10 mouse cellular contexts compared by ENCODE assay signal in genomic region chr13:31623906-31624860, GRCm38 (mm10). TPM values are rescaled to one million over a fixed set of nuclear protein-coding genes. Genes with fewer than 3 reads are reported as not detected.
A peak's percentile ranks its signal among the peaks of the same experiment; 100 is the strongest.
DNase-seq lines count a peak whose midpoint lies in the region; ATAC-seq and TF ChIP-seq lines count a peak whose summit lies in the region.
"Had no signal": no experiment of that assay in that cellular context is flagged by ENCODE, and none has a peak within 500 bp of the region (broad histone marks: within the 10 kb centered on the region; RNA-seq: fewer than 3 reads in every experiment).

No protein-coding gene starts in this region.

- intact Hi-C loops in left cerebral cortex, postnatal 4 days (cut with DNase I), result loop anchor here (5.0 to 10.0 kb wide), 2 partner anchors 637 to 719 kb away; no protein-coding TSS in a partner anchor

- H3K4me3 ChIP-seq in heart, embryonic 11.5 days (ENCODE audit: low read depth, low read length), result no peak overlapping the region; the same call in 1 of the 2 replicates
- peak overlapping the region; percentile 43; the same call in 1 of the 2 replicates for H3K4me3 ChIP-seq in hindbrain, postnatal 0 days (ENCODE audit: low read length)

- ATAC-seq in heart, embryonic 11.5 days (replicated peaks; ENCODE audit: insufficient number of reproducible peaks, low FRiP score, low TSS enrichment), result no peak
- ATAC-seq in hindbrain, postnatal 0 days, result no peak
- ATAC-seq in erythroid progenitor cell, adult 5-6 weeks (replicated peaks; ENCODE audit: low FRiP score, poor library complexity, severe bottlenecking), result no peak

- no peaks in the 10 kb centered on the region for H3K9me3 ChIP-seq in heart, embryonic 11.5 days (replicated peaks; ENCODE audit: control insufficient read depth, low read length)
- H3K9me3 ChIP-seq in hindbrain, postnatal 0 days (ENCODE audit: low read length), result no peaks in the 10 kb centered on the region

- peak overlapping the region; percentile 94 for H3K4me2 ChIP-seq in heart, embryonic 11.5 days
- H3K4me2 ChIP-seq in hindbrain, postnatal 0 days (ENCODE audit: low read depth, low read length), result peak overlapping the region; percentile 64; the same call in 1 of the 2 replicates

- no peak overlapping the region for H3K9ac ChIP-seq in heart, embryonic 11.5 days (ENCODE audit: low read depth, low read length)
- no peak overlapping the region for H3K9ac ChIP-seq in hindbrain, postnatal 0 days (replicated peaks; ENCODE audit: low read length)

- under 1% methylated on average over 20 of the region's 20 CpGs for WGBS in heart, embryonic 11.5 days (ENCODE audit: insufficient replicate concordance)
- 3% methylated on average over 20 of the region's 20 CpGs for WGBS in hindbrain, postnatal 0 days

- H3K27me3 ChIP-seq in heart, embryonic 11.5 days (ENCODE audit: control insufficient read depth, insufficient read depth, low read length), result peaks cover 97% of the 10 kb centered on the region
- peaks cover 89% of the 10 kb centered on the region for H3K27me3 ChIP-seq in hindbrain, postnatal 0 days (ENCODE audit: insufficient read depth, low read length)

- no peak for DNase-seq in heart, postnatal 4 days
- peak; percentile 26 for DNase-seq in R1 (ENCODE audit: low read depth, low spot score)
- DNase-seq in hindbrain, postnatal 0 days (ENCODE audit: low spot score), result no peak
- DNase-seq in neural tube, embryonic 10.5 days (ENCODE audit: extremely low spot score, low spot score), result peak; percentile 58
- DNase-seq in left cerebral cortex, postnatal 4 days, result no peak
- no peak for DNase-seq in right cerebral cortex, adult 2 months (ENCODE audit: low spot score in 2 of 2)
- DNase-seq: adrenal gland, postnatal 14 days; layer of hippocampus, postnatal 36 days had no signal

- no peaks in the 10 kb centered on the region for H3K36me3 ChIP-seq in heart, embryonic 11.5 days (ENCODE audit: control insufficient read depth, insufficient read depth, low read length)
- H3K36me3 ChIP-seq in hindbrain, postnatal 0 days (ENCODE audit: insufficient read depth, low read length), result no peaks in the 10 kb centered on the region

- TF ChIP-seq CTCF in hindbrain, postnatal 0 days (IDR thresholded peaks at IDR 0.05; ENCODE audit: low read depth), result no peak

- H3K27ac ChIP-seq in heart, embryonic 11.5 days (ENCODE audit: low read depth, low read length), result no peak overlapping the region
- no peak overlapping the region for H3K27ac ChIP-seq in hindbrain, postnatal 0 days

- peaks cover 26% of the 10 kb centered on the region for H3K4me1 ChIP-seq in heart, embryonic 11.5 days (ENCODE audit: control insufficient read depth, insufficient read depth, low read length)
- H3K4me1 ChIP-seq in hindbrain, postnatal 0 days (ENCODE audit: insufficient read depth, low read length), result 0 out of 2 replicates have a peak, but pooled peaks cover 9% of the 10 kb centered on the region

RNA-seq across cellular contexts. Expression of gene Foxf2, which starts 1.4 kb away (rescaled TPM):
- 1.1 and 1.7 TPM in 2 replicates for polyA plus RNA-seq in heart, embryonic 11.5 days (2014; fragmentation: Nextera tagmentation; extraction: Ambion mirVana)
- total RNA-seq in heart, postnatal 4 days (2021), result not detected
- total RNA-seq in hindbrain, postnatal 0 days (2014; rRNA removed), result 6.0 and 12.8 TPM in 2 replicates
- 4.4 and 5.5 TPM in 2 replicates for polyA plus RNA-seq in hindbrain, postnatal 0 days (2015; fragmentation: Nextera tagmentation; extraction: Ambion mirVana)
- total RNA-seq in left cerebral cortex, postnatal 4 days (2021), result 10 to 100 TPM; 10.2 to 10.7 TPM
- not detected in 2 replicates for total RNA-seq in erythroid progenitor cell, adult 5-6 weeks (2015; ENCODE audit: low replicate concordance)
- total RNA-seq in erythroid progenitor cell, adult 5-6 weeks (2017; ENCODE audit: low replicate concordance), result not detected in 2 replicates
- total RNA-seq: adrenal gland, postnatal 14 days had no signal

Comparison
In these comparisons a context has a peak if more than half of its experiments do, and no peak if none do; other contexts are left out.
1. DNase-seq: peak in R1 (single experiment) and neural tube, embryonic 10.5 days (single experiment); none in heart, postnatal 4 days (single experiment), hindbrain, postnatal 0 days (single experiment), left cerebral cortex, postnatal 4 days (single experiment) and right cerebral cortex, adult 2 months (0 of 2).